16 mouse cellular contexts compared by ENCODE assay signal in the genomic region with DNA sequence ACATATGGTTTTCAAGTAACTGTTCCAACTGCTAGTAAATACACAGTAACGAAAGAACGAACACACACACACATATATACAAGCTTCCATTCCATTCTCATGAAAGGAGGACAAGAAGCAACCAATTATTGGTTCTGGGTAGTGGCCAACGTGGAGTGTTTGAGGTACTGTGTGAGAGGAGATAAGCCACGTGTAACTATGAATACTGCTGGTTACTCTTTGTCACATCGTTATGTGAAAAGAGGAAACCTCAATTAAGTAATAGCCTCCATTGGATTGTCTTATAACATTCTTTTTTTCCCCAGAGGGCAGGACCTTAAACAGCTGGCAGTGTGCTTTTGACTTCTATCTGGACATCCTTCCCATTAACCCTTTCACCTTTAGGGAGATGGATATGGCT.
"Had no signal": no experiment of that assay in that cellular context is flagged by ENCODE, and none has a peak within 500 bp of the region (broad histone marks: within the 10 kb centered on the region; RNA-seq: fewer than 3 reads in every experiment).

No protein-coding gene starts in this region.

- H3K9ac ChIP-seq: lung, embryonic 14.5 days; midbrain, embryonic 13.5 days; midbrain, embryonic 15.5 days; neural tube, embryonic 12.5 days; stomach, embryonic 15.5 days had no signal

- H3K36me3 ChIP-seq: midbrain, embryonic 13.5 days; neural tube, embryonic 12.5 days; stomach, embryonic 15.5 days had no signal

- ATAC-seq: midbrain, embryonic 13.5 days; midbrain, embryonic 15.5 days had no signal

- H3K4me3 ChIP-seq: megakaryocyte, embryonic 14.5 days; midbrain, embryonic 13.5 days; midbrain, embryonic 15.5 days; neural tube, embryonic 12.5 days; stomach, embryonic 15.5 days had no signal

- H3K27me3 ChIP-seq: megakaryocyte, embryonic 14.5 days; midbrain, embryonic 13.5 days; midbrain, embryonic 15.5 days; neural tube, embryonic 12.5 days; stomach, embryonic 15.5 days had no signal

- H3K9me3 ChIP-seq: megakaryocyte, embryonic 14.5 days; midbrain, embryonic 13.5 days; midbrain, embryonic 15.5 days; neural tube, embryonic 12.5 days; stomach, embryonic 15.5 days had no signal

- DNase-seq: lung, adult 18-20 months; lung, embryonic 14.5 days; lung, postnatal 10 days; lung, postnatal 4 days; retina, postnatal 1 day; right cerebral cortex, adult 18-20 months; right cerebral cortex, postnatal 25 days; thymus, adult 2 months; thymus, postnatal 25 days; thymus, postnatal 4 days had no signal

- H3K27ac ChIP-seq: midbrain, embryonic 13.5 days; midbrain, embryonic 15.5 days; neural tube, embryonic 12.5 days; stomach, embryonic 15.5 days; stomach, postnatal 0 days had no signal
